Mouse (Mus musculus): ENCODE results near the gene Pctp.
A peak's percentile ranks its signal among the peaks of the same experiment; 100 is the strongest.

Gene Pctp

DNA sequence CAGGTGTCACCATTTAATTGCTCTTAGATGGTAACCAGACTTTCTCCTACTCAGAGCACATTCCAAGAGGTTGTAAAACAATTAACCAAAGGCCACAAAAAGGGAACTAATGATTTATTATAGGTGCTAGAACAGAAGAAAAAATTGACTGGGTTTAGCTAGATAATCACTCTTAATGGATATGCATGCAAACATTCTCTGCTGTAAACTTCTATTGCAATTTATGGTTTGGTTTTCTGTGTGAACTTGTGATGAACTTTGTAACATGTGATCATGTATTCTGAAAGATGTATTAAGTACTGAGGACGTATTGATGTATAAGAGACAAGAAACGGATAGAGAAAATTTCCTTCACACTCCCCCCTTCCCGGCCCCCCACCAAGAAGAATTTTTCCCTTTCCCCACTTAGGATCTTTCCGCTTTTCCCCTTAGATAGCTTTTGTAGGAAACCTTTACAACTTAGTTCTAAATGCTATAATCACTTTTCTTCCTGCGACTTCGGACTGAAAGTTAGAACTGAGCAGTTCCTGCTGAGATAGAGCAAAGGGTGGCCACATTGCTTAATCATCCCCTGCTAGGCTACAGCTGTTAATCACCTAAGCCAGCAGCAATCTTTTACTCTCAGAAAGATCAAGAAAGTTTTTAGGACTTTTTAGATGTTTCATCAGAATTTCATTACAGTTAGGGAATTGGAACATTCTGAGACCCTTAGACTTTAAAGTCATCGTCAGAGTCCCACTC, 5.3 kb upstream of the Pctp start:
- no peak for DNase-seq (ENCODE audit: extremely low read depth, low read depth)

- no peak for DNase-seq (ENCODE audit: extremely low read depth, low read depth)
These were observed 3.4 kb upstream of the Pctp start for GRCm38 (mm10) chr11:90006111-90006510.

DNA sequence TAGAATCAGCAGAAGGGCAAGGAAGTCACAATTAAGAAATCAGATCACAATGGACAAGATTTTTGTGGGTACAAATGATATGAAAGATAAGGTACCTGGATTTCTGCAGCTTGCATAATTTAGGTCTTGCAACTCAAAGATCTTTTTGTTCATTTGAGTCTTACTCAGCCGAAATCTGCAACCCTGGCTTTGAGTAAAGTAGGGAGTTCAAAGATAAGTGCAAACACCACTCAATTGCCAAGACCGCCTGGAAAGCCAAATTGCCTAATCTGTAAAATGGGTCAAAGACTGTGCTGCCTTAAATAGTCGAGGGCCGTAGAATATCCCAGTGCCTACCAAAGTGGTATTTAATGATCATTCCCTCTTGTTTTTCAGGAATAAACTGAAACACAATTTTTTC, 692 bp upstream of the Pctp start:
- DNase-seq (ENCODE audit: extremely low read depth, low read depth): no peak

- no peak for DNase-seq (ENCODE audit: extremely low read depth, low read depth)
These were observed 274 bp upstream of the Pctp start for GRCm38 (mm10) chr11:90002987-90003348.

DNA sequence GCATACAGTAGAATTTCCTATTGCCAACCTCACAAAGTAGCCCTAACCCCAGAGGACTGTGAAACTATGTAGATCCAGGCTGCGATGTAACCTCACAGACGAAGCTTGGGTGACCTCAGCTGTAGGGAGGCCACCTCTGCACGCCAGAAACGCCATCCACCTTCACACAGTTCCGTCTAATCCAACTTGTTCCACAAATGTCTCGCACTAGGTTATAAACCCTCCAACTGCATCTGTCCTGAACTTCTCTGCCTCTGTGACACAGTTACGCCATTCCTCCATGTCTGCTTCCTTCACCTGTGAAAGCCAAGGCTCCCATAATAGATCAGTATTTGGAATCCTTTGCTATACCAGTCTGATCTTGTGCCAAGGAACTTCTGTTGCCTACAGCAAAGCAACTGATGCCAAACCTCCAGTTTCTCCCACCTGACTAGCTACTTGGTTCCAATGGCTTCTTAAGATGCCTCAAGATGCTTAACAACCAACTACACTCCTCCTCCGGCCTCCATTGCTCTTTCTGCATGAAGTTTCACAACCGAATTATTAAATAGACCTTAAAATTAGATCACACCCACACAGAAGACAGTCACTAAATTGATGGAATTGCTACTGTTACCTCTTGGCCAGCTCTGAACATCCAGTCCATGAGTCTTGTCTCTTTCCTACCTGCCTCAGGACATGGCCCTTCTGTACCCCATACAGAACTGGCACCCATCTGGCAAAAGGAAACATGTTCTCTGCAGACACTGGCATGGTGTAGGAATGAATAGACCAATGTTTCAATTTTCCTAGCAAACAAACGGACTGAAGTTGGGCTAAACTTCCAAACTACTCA, 1.1 kb downstream of the Pctp start:
- DNase-seq (ENCODE audit: extremely low read depth, low read depth): no peak

GRCm38 (mm10) chr11:90000666-90001065, 2.0 kb downstream of the Pctp start:
- no peak for DNase-seq (ENCODE audit: extremely low read depth, low read depth)

- no peak for DNase-seq (ENCODE audit: extremely low read depth, low read depth)
These were observed 3.5 kb downstream of the Pctp start for GRCm38 (mm10) chr11:89998996-89999770.

GRCm38 (mm10) chr11:89996856-89997255, 5.8 kb downstream of the Pctp start:
- no peak for DNase-seq (ENCODE audit: extremely low read depth, low read depth)

- no peak for DNase-seq (ENCODE audit: extremely low read depth, low read depth)
These were observed 6.3 kb downstream of the Pctp start for GRCm38 (mm10) chr11:89996406-89996805.

DNA sequence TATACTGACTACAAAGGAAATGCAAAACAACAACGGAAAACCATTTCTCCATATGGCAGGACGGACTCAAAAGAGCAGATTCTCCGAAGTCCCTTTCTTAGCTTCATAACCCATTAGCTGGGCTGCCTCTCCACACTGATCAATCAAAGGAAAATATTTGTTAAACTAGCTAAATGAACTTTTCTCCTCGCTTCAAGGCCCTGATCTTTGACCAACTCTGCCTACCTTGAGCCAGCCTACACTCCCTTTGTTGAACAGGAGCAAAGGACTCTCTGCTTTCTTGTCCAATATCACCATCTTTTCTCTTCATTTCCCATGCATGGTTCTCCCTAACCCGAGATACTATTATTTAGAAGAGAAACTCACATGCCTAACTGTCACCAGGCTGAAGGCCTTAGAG, 7.1 kb downstream of the Pctp start:
- no peak for DNase-seq (ENCODE audit: extremely low read depth, low read depth)

GRCm38 (mm10) chr11:89994706-89995105, 8.0 kb downstream of the Pctp start:
- DNase-seq (ENCODE audit: extremely low read depth, low read depth): no peak

- no peak for DNase-seq (ENCODE audit: extremely low read depth, low read depth)
These were observed 11.0 kb downstream of the Pctp start for GRCm38 (mm10) chr11:89991661-89992060.

DNA sequence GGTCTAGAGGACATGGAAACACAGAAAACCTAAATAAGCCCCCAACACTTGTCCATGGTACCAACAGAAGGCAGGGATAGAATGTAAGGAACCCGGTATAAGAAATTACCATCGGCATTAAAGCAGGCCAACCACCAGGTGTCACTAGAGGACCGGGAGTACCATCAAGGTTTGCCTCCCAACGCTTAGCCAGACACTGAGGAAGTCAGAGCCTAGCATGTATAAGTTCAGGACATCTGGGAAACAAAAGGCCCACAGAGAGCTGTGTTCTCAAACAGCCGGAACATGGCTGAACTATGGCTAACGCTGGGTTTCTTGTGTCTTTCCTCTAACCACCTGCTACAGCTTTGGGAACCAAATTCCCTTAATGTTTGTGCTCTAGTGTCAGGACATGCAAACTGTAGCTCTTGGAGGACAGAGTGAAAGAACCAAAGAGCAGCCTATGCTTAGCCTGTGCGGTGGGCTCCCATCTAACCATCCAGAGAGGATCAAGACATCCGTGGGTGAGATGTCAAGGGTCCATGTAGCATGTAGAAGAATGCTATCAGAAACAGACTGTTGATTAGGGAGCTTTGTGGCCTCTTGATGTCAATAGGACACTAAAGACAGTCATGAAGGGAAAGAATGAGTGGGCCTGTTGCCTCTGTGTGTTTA, 13.6 kb downstream of the Pctp start:
- DNase-seq (ENCODE audit: extremely low read depth, low read depth): no peak

DNA sequence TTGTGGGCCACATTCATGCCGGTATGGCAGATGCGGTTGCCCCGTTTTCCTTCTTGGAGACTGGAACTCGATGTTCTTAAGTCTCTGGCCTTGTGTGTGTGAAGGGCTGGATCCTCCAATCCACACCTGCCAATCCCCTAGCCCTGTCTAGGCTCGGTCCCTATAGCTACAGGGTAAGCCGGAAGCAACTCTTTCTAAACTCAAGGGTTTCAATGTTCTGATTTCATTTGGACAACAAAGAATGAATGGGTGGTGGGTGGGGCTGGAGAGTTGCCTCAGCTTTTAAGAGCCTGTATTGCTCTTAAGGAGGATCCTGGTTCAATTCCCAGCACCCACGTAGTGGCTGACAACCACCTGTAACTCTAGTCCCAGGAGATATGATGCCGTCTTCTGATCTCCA, 16.2 kb downstream of the Pctp start:
- no peak for DNase-seq (ENCODE audit: extremely low read depth, low read depth)

DNA sequence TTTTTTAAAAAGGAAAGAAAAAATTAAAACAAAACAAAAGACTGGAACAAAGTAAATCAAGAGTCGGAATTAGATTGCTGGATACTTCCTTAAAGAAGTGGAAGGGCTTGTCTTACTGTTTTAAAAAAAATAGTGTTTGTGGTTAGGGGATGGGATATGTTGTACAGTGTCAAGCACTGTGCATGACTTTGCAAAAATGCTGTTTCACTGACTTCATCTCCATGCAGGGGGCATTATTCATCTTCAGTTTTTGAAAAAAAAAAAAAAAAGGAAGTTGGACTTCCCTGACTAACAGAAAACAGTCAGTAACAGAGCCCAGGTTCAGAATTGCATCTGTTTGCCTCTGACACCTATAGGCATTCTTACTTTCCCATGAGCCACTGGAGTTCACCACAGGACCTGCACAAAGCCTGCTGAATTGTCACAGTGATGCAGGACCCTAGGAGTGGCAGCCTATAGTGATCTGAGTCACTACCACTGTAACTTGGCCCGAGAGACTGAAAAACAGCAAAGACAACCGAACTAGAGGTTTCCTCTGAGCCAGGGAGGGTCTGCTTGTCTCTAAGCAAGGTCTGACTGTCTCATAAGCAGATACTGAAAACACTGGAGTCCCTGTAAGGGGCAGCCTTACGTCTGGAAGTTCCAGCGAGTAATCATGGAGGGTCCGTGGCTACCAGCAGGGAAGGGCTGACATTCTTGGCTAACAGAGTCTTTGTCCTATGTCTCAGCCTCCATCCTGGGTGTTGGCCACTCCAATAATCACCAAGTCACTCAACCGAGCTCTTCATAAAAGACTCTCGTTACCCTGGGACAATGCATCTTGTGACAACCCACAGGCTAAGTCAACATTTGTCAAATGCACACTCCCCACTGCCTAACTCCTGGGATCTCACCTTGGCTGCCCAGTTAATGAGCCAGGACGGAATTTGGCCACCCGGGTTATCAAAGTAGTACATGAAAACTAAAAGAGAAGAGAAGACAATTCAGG, 17.2 kb downstream of the Pctp start:
- DNase-seq (ENCODE audit: extremely low read depth, low read depth): peak; percentile 96

- DNase-seq (ENCODE audit: extremely low read depth, low read depth): no peak
These were observed 18.3 kb downstream of the Pctp start for GRCm38 (mm10) chr11:89984436-89984835.

- DNase-seq (ENCODE audit: extremely low read depth, low read depth): no peak
These were observed 19.8 kb downstream of the Pctp start for GRCm38 (mm10) chr11:89982918-89983317.

- no peak for DNase-seq (ENCODE audit: extremely low read depth, low read depth)
These were observed 22.6 kb downstream of the Pctp start for GRCm38 (mm10) chr11:89980106-89980505.

GRCm38 (mm10) chr11:89978914-89979818, 23.5 kb downstream of the Pctp start:
- peak; percentile 79 for DNase-seq (ENCODE audit: extremely low read depth, low read depth)
